Mouse (Mus musculus): ENCODE measurements around the gene Rapgef1.

GRCm38 (mm10) chr2:29676513-29676912 is 57.0 kb downstream of the Rapgef1 start:
- no peak for TF ChIP-seq EP300 (IDR thresholded peaks at IDR 0.05)
- TF ChIP-seq CTCF (IDR thresholded peaks at IDR 0.05), result no peak

Data from lung, postnatal 0 days (tissue).